Mouse (Mus musculus) embryonic facial prominence, embryonic 15.5 days (tissue): ENCODE data around the gene Sh2d1a. TPM values are rescaled to one million over a fixed set of nuclear protein-coding genes. Genes with fewer than 3 reads are reported as not detected.
A peak's percentile ranks its signal among the peaks of the same experiment; 100 is the strongest.

Source experiments
- ATAC-seq: fragments of 200-750 bp; cut with Nextera tagmentation; 2 replicates; pipeline ENCODE4 v1.8.0; 2017; ENCODE audit warnings: low read depth, moderate TSS enrichment; ENCODE audit not compliant: insufficient number of reproducible peaks, low FRiP score, low TSS enrichment
- H3K27ac ChIP-seq: fragments of 300-500 bp; sonication (generic); replicated peaks from 2 replicates; pipeline ENCODE4 v1.5.1; 2015; ENCODE audit warnings: mild to moderate bottlenecking, inconsistent platforms
- H3K27me3 ChIP-seq: fragments of 300-500 bp; sonication (generic); 2 replicates; pipeline ENCODE4 v1.6.1; 2015; ENCODE audit warnings: inconsistent platforms
- H3K36me3 ChIP-seq: fragments of 300-500 bp; sonication (generic); 2 replicates; pipeline ENCODE4 v1.6.1; 2015; ENCODE audit warnings: mild to moderate bottlenecking, inconsistent platforms
- H3K4me1 ChIP-seq: fragments of 300-500 bp; sonication (generic); 2 replicates; pipeline ENCODE4 v1.6.1; 2015; ENCODE audit warnings: inconsistent platforms
- H3K4me2 ChIP-seq: fragments of 300-500 bp; sonication (generic); replicated peaks from 2 replicates; pipeline ENCODE4 v1.6.1; 2015; ENCODE audit warnings: mild to moderate bottlenecking, inconsistent platforms
- H3K4me3 ChIP-seq: fragments of 300-500 bp; sonication (generic); replicated peaks from 2 replicates; pipeline ENCODE4 v1.5.1; 2015; ENCODE audit warnings: mild to moderate bottlenecking, inconsistent platforms
- H3K9ac ChIP-seq: fragments of 300-500 bp; sonication (generic); 2 replicates; pipeline ENCODE4 v1.6.1; 2015; ENCODE audit warnings: inconsistent platforms
- H3K9me3 ChIP-seq: fragments of 300-500 bp; sonication (generic); replicated peaks from 2 replicates; pipeline ENCODE4 v1.6.1; 2016; ENCODE audit warnings: inconsistent platforms
- WGBS: fragments of 180-500 bp; shearing (Covaris S2); methylation state at CpG from one replicate; pipeline ENCODE4 v1.1.7; 2015; 5-methylcytosine and 5-hydroxymethylcytosine counted together
- polyA plus RNA-seq: library from polyadenylated mRNA; unstranded; fragments of >200 nt; fragmentation: Nextera tagmentation; extraction: Ambion mirVana; gene quantifications from 2 replicates; pipeline ENCODE4 v1.2.1, GENCODE M21; 2015

Gene Sh2d1a
- polyA plus RNA-seq = 1.0 and 1.1 TPM in 2 replicates

DNA sequence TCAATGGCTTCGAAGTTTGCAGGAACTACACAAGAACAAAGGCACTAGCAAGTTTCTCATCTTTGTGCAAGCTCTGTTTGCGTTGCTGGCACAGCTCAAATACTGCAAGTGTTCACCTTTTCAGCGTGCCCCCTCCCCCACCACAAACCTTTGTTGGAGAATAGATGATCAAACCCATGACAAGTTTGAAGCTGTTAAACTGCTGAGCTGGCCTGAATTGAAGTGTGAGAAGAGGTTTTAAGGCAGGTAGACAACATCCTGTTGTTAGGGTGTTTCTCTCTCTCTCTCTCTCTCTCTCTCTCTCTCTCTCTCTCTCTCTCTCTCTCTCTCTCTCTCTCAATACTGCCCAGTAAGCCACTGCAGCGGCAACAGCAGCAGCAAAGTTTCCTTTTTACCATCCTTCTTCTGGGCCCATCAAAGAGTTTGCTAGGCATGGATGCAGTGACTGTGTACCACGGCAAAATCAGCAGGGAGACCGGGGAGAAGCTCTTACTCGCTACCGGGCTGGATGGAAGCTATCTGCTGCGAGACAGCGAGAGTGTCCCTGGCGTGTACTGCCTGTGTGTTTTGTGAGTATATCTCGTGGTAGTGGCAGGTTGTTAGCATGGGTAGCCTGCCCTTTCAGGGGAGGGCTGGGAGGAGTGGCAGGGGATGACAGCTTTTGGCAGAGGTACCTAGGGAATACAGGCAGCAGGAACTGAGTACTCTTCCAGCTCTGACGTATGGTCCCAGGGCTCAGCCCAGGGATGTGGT lies at the start of gene Sh2d1a:
Sh2d1a (plus strand) TSS at position 163 of the 753 bp plus-strand sequence.
- Histone ChIP-seq H3K27ac (no peak within 1 kb of the TSS), H3K4me3 (no peak within 1 kb of the TSS), H3K9ac (no peak within 1 kb of the TSS), H3K9me3 (no peaks in the 10 kb centered on the region), H3K36me3 (no peaks in the 10 kb centered on the region), H3K4me2 (no peak within 1 kb of the TSS), H3K27me3 (no peaks in the 10 kb centered on the region), H3K4me1 (no peaks in the 10 kb centered on the region)
- no peak for ATAC-seq
- WGBS = 83% methylated on average over 13 of the region's 13 CpGs

DNA sequence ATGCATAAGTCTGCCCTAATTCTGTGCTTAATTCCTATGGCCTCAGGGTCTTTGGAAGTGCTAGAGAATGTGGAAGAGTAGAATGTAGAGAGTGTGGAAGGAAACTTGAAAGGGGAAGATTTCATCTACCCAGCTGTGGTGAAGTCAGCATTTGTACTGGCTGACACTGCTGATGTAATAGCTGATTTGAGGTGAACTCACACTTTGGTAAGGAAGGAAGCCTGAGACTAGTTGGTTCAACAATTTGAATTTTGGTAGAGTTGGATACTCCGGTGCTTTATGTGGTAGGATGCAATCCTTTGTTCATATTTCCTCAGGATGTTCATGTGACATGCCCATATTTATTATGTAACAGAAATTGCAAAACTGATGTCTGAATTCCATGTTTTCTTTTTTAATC lies 49.3 kb upstream of the Sh2d1a start:
- 80% methylated on average over 1 of the region's 1 CpGs for WGBS
- ATAC-seq = no peak
- no peak overlapping the region for H3K4me3 ChIP-seq
- no peaks in the 10 kb centered on the region for H3K27me3 ChIP-seq
- H3K36me3 ChIP-seq = no peaks in the 10 kb centered on the region
- H3K4me1 ChIP-seq = no peaks in the 10 kb centered on the region
- H3K9ac ChIP-seq = no peak overlapping the region
- no peak overlapping the region for H3K4me2 ChIP-seq
- no peak overlapping the region for H3K27ac ChIP-seq
- no peaks in the 10 kb centered on the region for H3K9me3 ChIP-seq

DNA sequence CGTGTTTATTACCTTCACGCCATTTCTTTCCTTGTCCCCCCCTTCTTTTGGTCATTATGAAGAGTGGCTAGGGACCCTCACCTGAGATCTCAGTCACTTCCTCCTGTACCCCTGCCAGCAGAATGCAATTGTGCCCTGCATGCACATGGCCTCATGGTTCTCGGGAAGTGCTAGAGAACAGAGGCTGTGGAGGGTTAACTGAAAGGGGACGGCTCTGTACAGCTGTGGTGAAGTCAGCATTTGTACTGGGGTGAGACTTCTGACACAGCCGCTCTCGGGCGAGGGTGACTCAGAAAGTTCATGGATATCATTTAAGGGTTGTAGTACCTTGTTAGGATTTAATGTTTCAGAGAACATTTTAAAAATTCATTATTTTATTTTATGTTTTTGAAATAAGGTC lies 47.7 kb upstream of the Sh2d1a start:
- H3K27ac ChIP-seq = no peak overlapping the region
- no peak overlapping the region for H3K9ac ChIP-seq
- no peaks in the 10 kb centered on the region for H3K4me1 ChIP-seq
- no peak overlapping the region for H3K4me2 ChIP-seq
- H3K9me3 ChIP-seq = no peaks in the 10 kb centered on the region
- WGBS = 76% methylated on average over 7 of the region's 7 CpGs
- H3K36me3 ChIP-seq = no peaks in the 10 kb centered on the region
- no peaks in the 10 kb centered on the region for H3K27me3 ChIP-seq
- H3K4me3 ChIP-seq = no peak overlapping the region
- no peak for ATAC-seq

GRCm38 (mm10) chrX:42489446-42489845 lies 12.8 kb upstream of the Sh2d1a start, which contains the start of gene Tex13c2:
TSS of gene Tex13c2 (plus strand) at chrX:42489691.
- no peak within 1 kb of the TSS for H3K4me2 ChIP-seq
- WGBS = 89% methylated on average over 16 of the region's 16 CpGs

GRCm38 (mm10) chrX:42490336-42490735 lies 11.9 kb upstream of the Sh2d1a start:
- Histone ChIP-seq H3K27me3 (no peaks in the 10 kb centered on the region), H3K9me3 (no peaks in the 10 kb centered on the region), H3K9ac (no peak overlapping the region), H3K36me3 (no peaks in the 10 kb centered on the region), H3K4me1 (no peaks in the 10 kb centered on the region), H3K4me3 (no peak overlapping the region), H3K27ac (no peak overlapping the region), H3K4me2 (no peak overlapping the region)
- 93% methylated on average over 8 of the region's 8 CpGs for WGBS
- no peak for ATAC-seq

More at GRCm38 (mm10) chrX:42489446-42489845, 12.8 kb upstream of the Sh2d1a start, which contains the start of gene Tex13c2:
- H3K27ac ChIP-seq = no peak within 1 kb of the TSS
- H3K36me3 ChIP-seq = no peaks in the 10 kb centered on the region
- no peak within 1 kb of the TSS for H3K9ac ChIP-seq
- no peaks in the 10 kb centered on the region for H3K4me1 ChIP-seq
- no peaks in the 10 kb centered on the region for H3K9me3 ChIP-seq
- H3K4me3 ChIP-seq = no peak within 1 kb of the TSS
- no peaks in the 10 kb centered on the region for H3K27me3 ChIP-seq
- no peak for ATAC-seq

DNA sequence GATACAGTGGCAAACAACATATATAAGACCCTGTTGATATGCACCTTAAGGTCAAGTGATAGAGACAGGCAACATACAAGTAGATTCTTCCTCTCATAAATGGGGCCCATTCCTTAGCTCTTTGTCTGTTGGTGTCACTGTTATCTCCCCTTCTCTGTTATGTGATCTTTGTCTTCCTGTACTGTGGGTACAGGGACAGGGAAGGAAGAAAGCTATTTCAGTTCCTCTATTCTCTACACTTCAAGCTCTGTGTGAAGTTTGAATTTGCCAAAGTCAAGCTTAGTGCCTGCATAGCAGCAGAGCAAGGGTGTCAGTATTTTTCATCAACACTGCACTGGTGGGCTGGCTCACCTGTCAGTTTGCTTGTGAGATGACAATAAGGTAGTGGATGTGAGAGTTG lies 1.7 kb upstream of the Sh2d1a start:
- Histone ChIP-seq H3K4me3 (no peak overlapping the region), H3K9me3 (no peaks in the 10 kb centered on the region), H3K27ac (no peak overlapping the region), H3K4me1 (no peaks in the 10 kb centered on the region), H3K4me2 (no peak overlapping the region), H3K36me3 (no peaks in the 10 kb centered on the region), H3K9ac (no peak overlapping the region), H3K27me3 (no peaks in the 10 kb centered on the region)
- ATAC-seq = no peak

GRCm38 (mm10) chrX:42511105-42511504 lies 8.9 kb downstream of the Sh2d1a start:
- 71% methylated on average over 2 of the region's 2 CpGs for WGBS
- no peak overlapping the region for H3K9ac ChIP-seq

DNA sequence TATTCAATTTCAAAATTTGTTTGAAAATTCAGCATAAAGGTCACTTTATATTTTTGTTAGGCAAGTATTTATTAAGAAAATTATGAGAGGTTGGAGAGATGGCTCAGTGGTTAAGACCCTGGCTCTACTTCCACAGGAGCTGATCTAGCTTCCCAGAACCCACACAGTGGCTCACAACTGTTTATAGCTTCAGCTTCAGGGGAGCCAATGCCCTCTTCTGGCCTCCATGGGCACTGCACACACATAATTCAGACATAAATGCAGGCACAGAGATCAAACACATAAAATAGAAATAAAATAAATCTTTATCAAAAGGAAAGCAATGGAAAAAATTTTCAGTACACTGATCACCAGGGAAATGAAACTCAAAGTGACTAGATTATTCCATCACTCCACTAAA lies 10.3 kb downstream of the Sh2d1a start:
- no peaks in the 10 kb centered on the region for H3K9me3 ChIP-seq
- no peak overlapping the region for H3K9ac ChIP-seq
- H3K27ac ChIP-seq = no peak overlapping the region
- no peak overlapping the region for H3K4me3 ChIP-seq
- no peak for ATAC-seq
- H3K27me3 ChIP-seq = no peaks in the 10 kb centered on the region
- no peaks in the 10 kb centered on the region for H3K4me1 ChIP-seq
- H3K4me2 ChIP-seq = no peak overlapping the region
- H3K36me3 ChIP-seq = no peaks in the 10 kb centered on the region

More at GRCm38 (mm10) chrX:42511105-42511504, 8.9 kb downstream of the Sh2d1a start:
- Histone ChIP-seq H3K4me2 (no peak overlapping the region), H3K9me3 (no peaks in the 10 kb centered on the region), H3K4me1 (no peaks in the 10 kb centered on the region), H3K4me3 (no peak overlapping the region), H3K27me3 (no peaks in the 10 kb centered on the region), H3K36me3 (no peaks in the 10 kb centered on the region), H3K27ac (no peak overlapping the region)
- ATAC-seq = no peak

DNA sequence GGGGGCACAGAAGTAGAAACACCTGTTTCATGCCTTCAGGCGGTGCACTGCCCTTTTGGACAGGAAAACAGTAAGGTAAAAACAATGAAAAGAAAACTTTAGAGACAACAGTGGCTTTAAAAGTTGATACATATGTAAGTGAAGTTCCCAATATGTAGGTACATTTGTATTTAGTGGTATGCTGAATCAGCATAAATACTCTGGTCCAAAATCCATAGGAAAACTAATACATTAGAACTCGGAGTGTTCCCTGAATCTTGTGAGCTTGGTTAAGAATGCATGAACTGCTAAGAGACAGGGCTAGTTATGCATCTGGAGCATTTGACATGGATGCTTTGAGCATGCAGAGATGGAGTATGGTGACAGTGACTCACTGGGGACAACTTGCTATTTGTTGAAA lies 20.6 kb downstream of the Sh2d1a start:
- Histone ChIP-seq H3K9ac (no peak overlapping the region), H3K36me3 (no peaks in the 10 kb centered on the region), H3K27me3 (no peaks in the 10 kb centered on the region), H3K4me1 (no peaks in the 10 kb centered on the region), H3K4me3 (no peak overlapping the region), H3K27ac (no peak overlapping the region), H3K4me2 (no peak overlapping the region), H3K9me3 (no peaks in the 10 kb centered on the region)
- ATAC-seq = no peak
- 67% methylated on average over 2 of the region's 2 CpGs for WGBS

DNA sequence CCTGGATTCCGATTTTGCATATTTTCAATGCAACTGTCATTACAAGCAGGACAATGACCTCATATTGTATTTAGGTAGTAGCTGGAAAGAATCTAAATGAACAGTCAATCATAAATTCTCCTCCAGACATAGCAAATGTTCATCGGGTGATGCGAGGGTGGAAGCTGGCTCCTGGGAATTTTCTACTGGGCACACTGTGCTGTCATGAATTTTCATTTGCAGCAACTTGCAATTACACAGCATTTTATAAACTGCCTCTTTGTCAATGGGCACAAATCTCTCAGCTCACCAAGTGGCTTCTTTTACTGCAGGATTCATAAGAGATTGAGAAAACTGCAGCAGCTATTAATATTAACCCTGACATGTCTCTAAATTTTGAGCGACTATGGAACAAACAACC lies 28.4 kb downstream of the Sh2d1a start:
- H3K4me2 ChIP-seq = no peak overlapping the region
- no peak overlapping the region for H3K27ac ChIP-seq
- 48% methylated on average over 4 of the region's 4 CpGs for WGBS
- no peak overlapping the region for H3K9ac ChIP-seq
- no peak for ATAC-seq
- no peaks in the 10 kb centered on the region for H3K4me1 ChIP-seq
- H3K36me3 ChIP-seq = no peaks in the 10 kb centered on the region
- H3K27me3 ChIP-seq = no peaks in the 10 kb centered on the region
- H3K9me3 ChIP-seq = no peaks in the 10 kb centered on the region
- H3K4me3 ChIP-seq = no peak overlapping the region

DNA sequence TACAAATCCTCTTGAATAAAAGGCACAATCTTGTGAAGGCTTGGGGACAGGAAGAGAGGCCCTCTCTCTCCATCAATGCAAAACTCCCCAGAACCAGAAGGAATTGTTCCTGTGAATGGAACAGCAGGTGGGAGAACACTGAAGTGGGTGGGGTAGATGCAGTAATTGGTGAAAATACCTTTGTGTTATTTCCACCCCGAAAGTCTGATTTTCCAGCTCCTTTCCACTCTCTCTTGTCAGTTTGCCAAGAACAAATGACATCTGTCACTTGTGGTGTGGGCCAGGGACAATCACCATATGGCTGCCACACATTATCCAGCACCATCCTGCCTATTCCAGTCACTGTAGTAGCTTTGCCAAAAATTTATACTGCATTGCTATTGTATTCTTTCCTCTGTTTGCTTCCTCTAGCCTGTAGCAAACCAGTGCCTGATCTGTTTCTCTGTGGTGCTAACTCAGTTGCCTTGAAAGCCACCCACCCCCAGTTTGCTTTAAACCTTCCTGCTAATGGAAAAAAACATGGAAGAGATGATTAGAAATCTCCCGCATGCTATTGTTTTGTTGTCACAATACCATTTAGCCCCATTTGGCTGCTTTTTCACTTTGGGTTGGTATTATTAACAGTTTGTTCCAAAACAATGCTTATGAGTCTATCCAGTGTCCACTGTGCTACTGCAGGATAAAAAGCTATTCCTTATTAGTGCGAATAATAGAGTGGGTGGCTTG lies 37.9 kb downstream of the Sh2d1a start:
- Histone ChIP-seq H3K27me3 (no peaks in the 10 kb centered on the region), H3K9me3 (no peaks in the 10 kb centered on the region), H3K4me3 (peak overlapping the region; percentile 31), H3K36me3 (no peaks in the 10 kb centered on the region), H3K27ac (no peak overlapping the region), H3K4me1 (no peaks in the 10 kb centered on the region), H3K4me2 (peak overlapping the region; percentile 24), H3K9ac (no peak overlapping the region)
- WGBS = 27% methylated on average over 3 of the region's 3 CpGs
- no peak for ATAC-seq

DNA sequence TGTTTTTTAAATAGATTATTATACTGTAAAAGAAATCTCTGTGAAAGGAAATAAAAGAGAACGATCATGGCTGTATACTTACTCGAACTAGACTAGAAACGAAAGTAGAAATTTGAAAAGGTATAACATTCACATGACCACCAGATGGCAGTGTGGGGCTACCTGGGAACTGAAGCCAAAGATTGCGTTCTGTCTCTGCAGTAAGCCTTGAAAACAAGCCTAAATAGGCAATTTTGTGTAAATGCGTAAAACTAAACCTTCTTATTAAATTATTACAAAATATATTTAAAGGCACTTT lies 38.5 kb downstream of the Sh2d1a start:
- ATAC-seq = no peak
- no peak overlapping the region for H3K27ac ChIP-seq
- no peaks in the 10 kb centered on the region for H3K9me3 ChIP-seq
- H3K9ac ChIP-seq = no peak overlapping the region
- H3K27me3 ChIP-seq = no peaks in the 10 kb centered on the region
- no peaks in the 10 kb centered on the region for H3K36me3 ChIP-seq
- peak overlapping the region; percentile 24; the same call in 1 of the 2 replicates for H3K4me2 ChIP-seq
- no peaks in the 10 kb centered on the region for H3K4me1 ChIP-seq
- H3K4me3 ChIP-seq = peak overlapping the region; percentile 31
- WGBS = 22% methylated on average over 5 of the region's 5 CpGs
